Mouse (Mus musculus): ENCODE measurements around the gene Prtg.

Prtg gene

GRCm38 (mm10) chr9:72867434-72867833 is 60.8 kb downstream of the Prtg start:
- no peak for DNase-seq

DNA sequence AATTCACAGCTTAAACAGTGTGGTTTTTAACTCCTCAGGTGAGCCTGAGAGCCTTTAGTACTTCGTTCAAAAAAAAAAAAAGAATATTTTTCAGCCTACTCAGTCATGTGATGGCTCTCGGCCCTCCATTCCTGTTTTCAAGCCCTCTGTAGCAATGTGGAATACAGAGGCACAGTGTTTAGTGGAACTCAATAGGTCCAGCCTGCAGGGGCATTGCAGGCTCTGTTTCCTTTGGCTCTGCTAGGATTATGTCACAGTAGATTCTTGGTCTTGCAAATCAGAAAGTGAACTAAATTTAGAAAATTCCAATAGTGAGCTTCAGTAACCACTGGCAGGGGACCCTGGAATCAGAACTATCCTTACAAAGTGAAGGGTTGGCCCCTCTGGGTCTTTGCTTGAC is 62.1 kb downstream of the Prtg start:
- DNase-seq = no peak

DNA sequence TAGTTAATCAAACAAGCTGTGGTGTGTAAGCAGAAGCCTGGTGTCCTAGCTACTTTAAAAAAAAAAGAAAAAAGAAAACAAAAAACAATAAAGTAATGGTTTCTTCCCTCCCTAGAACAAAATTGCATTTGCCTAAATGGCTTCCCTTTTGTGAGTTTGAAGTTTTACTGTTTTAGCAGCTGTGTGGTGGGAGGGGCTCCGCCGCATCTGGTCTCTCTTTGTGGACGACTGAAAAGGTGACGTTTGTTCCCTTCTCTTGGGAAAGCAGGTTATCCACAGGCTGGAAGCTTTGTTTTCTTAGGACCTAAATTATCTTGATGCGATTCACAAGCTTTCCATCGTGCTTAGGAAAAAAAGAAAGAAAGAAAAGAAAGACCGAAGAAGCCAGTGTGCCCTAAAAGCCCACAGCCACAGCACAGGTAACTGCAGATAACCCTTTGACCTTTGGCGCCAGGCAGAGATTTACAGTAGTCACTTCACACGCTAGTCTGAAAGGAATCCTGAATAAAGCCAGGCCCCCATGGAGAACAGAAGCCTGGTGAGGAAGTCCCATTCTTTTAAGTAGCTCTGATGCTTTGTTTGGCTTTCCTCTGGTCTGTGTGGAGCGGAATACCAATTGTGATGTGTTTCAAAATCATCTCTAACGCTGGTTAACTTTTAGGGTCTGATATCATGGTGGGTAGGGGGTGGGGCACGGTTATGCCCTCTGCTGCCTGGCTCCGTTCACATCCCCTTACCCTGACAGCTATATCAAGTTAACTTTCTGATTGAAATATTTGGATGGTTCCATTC is 65.0 kb downstream of the Prtg start:
- peak; percentile 41 for DNase-seq

DNA sequence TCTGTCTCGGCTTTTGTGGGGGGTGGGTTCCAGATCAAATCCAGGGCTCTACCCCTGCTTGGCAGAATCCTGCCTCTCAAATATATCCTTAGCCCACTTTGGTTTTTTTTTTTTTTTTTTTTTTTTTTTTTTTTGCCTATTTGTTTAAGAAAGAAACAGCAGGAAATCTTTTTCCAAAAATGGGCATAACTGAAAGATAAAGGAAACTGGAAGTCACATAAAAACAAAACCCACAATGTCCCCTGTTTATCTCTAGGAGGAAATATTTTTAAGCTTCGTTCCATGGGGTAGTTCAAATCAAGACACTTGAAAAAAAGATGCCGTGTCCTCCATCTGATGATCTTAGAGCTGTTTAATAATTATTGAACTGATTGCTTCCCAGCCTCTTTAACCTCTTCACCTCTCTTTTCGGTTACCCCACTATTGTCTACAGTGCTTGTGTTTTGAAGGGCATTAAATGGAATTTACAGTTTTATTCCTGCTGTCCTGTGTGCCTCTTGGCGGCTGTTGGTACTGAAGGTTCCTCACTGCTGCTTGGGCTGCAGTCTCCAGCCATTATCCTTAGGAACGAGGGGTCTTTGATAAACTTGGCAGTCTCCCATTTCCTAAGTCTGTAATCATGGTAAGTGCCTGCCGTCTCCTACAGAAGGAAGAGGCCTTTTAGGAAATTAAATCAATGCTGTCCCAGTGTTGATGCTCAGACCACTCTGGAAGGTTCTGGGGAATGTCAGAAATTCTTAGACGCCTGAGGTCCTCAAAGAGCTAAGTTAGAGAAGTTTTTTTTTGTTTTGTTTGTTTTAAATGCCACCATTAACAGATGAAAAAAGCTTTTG is 65.8 kb downstream of the Prtg start:
- DNase-seq = no peak

GRCm38 (mm10) chr9:72875878-72876277 is 69.2 kb downstream of the Prtg start:
- DNase-seq = no peak

GRCm38 (mm10) chr9:72877905-72878304 is 71.2 kb downstream of the Prtg start:
- DNase-seq = no peak

DNA sequence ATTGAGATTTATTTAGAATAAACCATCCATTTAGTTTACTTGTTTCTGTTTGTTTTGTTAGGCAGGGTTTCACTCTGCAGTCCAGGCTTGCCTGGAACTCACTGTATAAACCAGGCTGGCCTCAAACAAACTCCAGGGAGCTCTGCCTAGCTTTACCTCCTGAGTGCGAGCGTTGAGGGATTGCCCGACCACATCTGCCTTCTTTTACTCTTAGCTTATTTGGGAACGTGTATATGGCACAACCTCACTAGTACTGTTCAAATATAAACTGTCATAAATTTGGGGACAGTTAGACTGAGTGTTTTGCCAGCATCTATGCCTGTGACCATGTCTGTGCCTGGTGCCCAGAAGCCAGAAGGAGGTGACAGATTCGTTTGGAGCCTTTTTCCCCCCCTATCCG is 72.0 kb downstream of the Prtg start:
- no peak for DNase-seq

DNA sequence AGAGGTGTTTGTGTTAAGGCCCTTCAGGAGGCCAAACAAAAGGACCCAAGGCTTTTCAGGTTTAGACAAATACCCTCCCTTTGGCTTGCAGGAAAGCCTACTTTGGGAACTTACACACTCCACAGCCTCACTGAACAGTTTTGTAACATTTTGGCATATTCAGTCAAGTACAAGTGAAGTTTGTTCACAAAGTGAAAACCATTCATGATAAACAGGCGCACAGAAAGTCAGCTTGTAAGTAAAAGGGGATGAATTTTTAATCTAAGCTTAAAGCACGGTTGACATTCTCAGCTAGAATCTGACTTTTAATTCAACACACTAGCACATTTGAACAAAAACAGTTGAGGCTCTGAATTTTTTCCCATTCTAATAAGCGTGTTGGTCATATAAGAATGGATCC is 72.9 kb downstream of the Prtg start:
- no peak for DNase-seq

DNA sequence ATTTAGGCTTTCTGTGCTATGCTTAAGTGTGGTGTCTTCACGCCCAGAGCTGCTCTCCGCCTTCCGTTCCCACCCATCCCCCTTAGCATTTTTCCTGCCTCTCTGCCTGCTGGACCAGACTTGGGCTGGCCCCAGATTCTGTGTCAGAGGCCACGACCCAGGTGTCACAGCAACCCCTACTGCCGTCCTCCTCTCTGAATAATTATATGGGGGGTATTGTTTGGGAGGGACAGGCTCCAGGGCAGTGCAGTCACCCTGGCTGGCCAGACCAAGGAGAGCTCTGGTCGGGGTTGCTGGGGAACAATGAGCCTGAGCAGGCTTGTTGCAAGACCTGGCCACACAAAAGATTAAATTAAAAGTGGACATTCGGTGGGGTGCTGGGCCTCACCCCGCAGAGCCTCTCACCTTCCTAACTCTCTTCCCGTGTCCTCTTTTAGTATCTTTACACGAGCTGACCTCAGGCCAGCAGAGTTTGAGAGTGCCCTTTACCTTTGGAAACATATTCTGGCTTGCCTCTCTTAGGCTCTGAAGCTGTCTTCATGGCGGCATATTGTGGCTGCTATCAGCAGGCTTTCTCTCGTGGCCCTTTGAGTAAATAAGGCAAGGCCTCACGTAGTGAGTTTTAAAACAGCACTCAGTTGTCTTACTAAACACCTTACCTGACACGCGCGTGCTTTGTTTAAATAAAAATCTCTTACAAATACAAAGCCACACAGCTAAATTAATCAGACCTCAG is 73.7 kb downstream of the Prtg start:
- no peak for DNase-seq

DNA sequence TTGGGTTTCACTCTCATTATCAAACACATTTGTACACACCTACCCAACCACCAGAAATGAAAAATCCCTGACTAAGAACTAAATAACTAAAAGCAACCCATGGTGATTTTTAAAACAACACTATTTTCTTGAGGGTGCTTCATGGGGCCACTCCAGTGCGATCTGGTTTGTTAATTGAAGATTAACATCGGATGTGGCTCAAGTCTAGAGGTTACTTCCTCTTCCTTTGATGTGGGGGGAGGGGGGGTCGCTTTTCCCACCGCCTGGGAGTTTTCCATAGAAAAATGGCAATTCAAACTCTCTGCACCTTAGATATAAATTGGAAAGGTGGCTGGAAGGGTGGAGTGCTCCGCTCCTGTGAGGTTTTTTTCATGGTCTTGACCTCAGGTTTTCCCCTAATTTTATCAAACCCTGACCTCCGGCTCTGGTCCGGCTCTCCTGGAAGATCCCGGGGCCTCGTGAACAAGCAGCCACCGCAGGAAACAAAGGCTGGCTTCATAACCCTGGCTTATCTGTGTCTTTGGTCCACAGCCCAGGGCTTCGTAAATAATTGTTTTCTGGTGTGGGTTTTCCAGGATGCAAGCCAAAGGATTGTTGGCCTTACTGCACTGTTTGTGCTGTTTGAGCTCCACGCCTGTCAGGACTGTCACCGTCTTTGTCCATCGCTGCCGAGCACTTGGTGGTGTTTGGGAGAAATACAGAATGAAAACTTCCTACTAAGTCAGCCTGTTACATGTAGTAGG is 74.5 kb downstream of the Prtg start:
- no peak for DNase-seq

GRCm38 (mm10) chr9:72883940-72884339 is 77.3 kb downstream of the Prtg start:
- DNase-seq = peak; percentile 59

GRCm38 (mm10) chr9:72889777-72890176 is 83.1 kb downstream of the Prtg start:
- DNase-seq = peak; percentile 31

DNA sequence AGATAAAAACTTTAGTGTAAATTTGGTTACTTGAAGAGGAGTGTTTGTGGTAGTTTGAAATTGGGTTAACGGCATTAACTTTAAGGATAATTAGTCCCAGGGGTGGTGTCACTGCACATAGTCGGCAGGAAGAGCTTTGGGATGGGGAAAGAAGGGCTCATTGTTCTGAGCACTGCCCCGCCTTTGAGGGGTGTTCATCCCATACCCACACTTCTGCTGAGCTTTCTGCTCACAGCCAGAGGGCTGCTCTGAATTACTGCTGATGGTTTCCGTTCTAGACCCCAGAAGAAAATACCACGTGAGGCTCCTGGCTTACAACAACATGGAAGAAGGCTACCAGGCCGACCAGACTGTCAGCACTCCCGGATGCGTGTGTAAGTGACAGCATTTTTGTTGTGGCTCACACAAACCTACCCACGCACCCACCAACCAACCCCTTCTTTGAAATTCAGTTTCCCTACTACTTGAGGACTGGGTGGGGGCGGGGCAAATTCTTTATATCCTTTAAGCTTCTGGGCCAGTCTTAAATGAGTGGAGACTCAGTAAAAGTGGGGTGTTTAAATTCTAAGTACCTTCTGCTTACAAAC is 83.9 kb downstream of the Prtg start:
- peak; percentile 24 for DNase-seq

DNA sequence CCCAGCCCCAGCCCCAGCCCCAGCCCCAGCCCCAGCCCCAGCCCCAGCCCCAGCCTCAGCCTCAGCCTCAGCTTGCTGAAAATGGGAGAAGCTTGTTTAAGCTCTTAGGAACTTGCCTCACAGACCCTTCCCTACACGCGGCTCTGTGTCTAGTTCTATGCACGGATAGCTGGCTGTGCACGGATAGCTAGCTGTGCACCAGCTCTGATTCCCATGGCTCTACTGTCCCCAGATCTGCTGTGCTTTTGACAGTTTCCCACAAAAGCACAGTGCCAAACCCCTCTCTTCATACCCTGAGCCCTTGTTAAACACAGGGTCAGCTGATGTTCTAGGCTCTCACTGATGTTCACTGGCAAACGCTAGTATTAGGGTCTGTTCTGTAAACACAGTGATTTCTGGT is 86.1 kb downstream of the Prtg start:
- DNase-seq = no peak

DNA sequence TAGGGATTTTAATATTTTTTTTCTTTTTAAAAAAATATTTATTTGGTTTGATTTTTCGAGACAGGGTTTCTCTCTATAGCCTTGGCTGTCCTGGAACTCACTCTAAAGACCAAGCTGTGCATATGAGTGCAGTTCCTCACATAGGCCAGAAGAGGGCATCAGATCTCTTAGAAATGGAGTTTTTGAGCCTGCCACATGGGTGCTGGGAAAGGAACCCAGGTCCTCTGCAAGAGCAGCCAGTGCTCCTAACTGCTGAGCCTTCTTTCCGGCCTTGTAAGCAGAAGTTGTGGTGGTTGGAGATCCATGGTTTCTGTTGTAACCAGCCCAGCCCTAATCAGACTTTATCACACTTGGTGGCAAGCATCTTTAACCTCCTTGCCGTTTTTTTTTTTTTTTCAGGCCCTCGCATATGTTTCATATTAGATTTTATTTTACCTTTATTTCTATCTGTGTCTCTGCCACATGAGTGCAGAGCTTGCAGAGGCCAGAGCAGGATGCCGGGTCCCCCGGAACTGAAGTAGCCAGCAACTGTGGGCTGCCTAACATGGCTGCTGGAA is 88.2 kb downstream of the Prtg start:
- no peak for DNase-seq

DNA sequence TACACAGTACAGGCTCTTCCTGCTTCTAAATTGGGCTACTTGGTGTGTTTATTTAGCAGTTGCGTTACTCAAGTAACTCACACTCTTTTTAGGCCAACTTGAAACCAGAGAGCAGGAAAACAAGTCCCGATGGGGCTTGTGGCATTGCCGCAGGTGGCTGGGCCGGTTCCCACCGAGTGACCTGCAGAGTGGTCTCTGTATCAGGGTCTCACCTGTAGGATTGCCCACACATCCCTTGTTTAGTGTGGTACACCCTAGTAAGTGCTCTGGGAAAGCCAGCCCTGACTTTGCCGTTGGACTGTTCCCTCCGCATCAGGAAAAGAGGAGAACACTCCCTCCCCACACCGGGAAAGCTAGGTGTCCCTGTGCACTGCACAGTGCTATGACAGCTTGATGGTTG is 95.4 kb downstream of the Prtg start:
- no peak for DNase-seq

- DNase-seq = no peak
Measured at GRCm38 (mm10) chr9:72902611-72903010, 95.9 kb downstream of the Prtg start.

GRCm38 (mm10) chr9:72906693-72907103 is 100.0 kb downstream of the Prtg start:
- no peak for DNase-seq

GRCm38 (mm10) chr9:72911381-72911780 is 104.7 kb downstream of the Prtg start:
- DNase-seq = no peak

GRCm38 (mm10) chr9:72913551-72913950 is 106.9 kb downstream of the Prtg start:
- no peak for DNase-seq

GRCm38 (mm10) chr9:72915728-72916127 is 109.1 kb downstream of the Prtg start:
- no peak for DNase-seq

DNA sequence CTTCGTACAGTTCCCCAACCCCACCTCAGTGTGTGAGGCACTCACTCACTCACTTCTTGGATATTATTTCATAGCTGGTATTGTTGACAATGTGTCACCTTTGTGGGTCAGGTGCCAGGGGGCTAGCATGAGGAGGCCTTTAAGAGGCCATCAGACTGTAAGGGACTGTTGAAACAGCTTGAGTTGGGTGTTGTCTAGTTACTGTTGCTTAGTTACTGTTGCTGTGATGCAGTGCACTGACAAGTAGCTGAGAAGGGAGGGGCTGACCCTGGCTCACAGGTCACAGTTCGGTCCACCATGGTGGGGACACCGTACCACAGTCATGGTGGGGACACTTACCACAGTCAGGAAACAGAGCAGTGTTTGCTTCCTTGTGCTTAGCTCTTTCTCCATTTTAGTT is 116.4 kb downstream of the Prtg start:
- no peak for DNase-seq

Measured in thymus, postnatal 4 days (tissue).